Mouse (Mus musculus): ENCODE measurements around the gene Smarcc1. TPM values are rescaled to one million over a fixed set of nuclear protein-coding genes. Genes with fewer than 3 reads are reported as not detected.

Gene Smarcc1
- total and polyA plus RNA-seq, 3 experiments, result 30.4 to 97.0 (median 41.3) TPM

DNA sequence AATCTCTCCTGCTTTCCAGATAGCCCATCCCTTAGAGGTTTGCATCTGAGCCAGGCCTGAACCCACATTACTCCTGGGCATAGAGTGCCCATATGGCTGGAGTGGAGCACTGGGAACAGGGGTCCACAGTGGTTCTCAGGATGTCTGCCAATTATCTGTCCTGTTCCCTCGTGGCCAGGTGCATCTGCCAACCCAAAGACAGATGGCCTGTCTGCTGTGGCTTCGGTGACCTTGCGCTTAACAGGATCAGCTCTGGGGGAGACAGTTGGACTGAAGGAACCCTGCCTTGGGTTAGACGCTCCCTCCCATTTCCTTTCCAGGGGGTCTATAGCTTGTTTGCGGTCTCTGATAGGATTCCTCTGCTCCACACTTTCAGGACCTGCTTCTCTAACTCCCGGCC, 141.1 kb downstream of the Smarcc1 start:
- Histone ChIP-seq H3K27ac (ENCODE audit: insufficient read depth, low read depth) (no peak overlapping the region), H3K79me2 (replicated peaks; ENCODE audit: control insufficient read depth, extremely low read depth, insufficient read depth, poor library complexity, severe bottlenecking) (no peaks in the 10 kb centered on the region), H3K4me1 (ENCODE audit: control insufficient read depth in 1 of 2, insufficient read depth in 2 of 2) (no peaks in the 10 kb centered on the region), H3K9me3 (replicated peaks; ENCODE audit: low read length) (no peaks in the 10 kb centered on the region), H3K9ac (ENCODE audit: insufficient read depth, low read depth) (no peak overlapping the region), H3K27me3 (replicated peaks) (no peaks in the 10 kb centered on the region), H3K4me2 (ENCODE audit: insufficient read depth, low read depth, poor library complexity, severe bottlenecking) (no peak overlapping the region), H3K36me3 (replicated peaks in 1 of 2; ENCODE audit: control insufficient read depth in 1 of 2, insufficient read depth in 1 of 2, low read length in 1 of 2) (peaks cover 0 to 5% of the 10 kb centered on the region in 2 experiments), H3K4me3 (replicated peaks in 1 of 3; ENCODE audit: low read depth in 2 of 3, low read length in 2 of 3, poor library complexity in 1 of 3) (no peak overlapping the region)
- no peak for DNase-seq (ENCODE audit: extremely low read depth)
- in situ Hi-C loops (cut with MboI; ENCODE audit: low pct_ligation_motif_present, low pct_unique_long_range_greater_than_20kb, low sequenced_read_pairs), result no loop called here
- dilution Hi-C loops (cut with MboI; ENCODE audit: extremely low pct_ligation_motif_present, extremely low pct_unique_long_range_greater_than_20kb, low sequenced_read_pairs), result no loop called here
- TF ChIP-seq IRF4 (IDR thresholded peaks at IDR 0.05; ENCODE audit: low read depth, low read length), result no peak
- no peak for TF ChIP-seq CHD2 (IDR thresholded peaks at IDR 0.05; ENCODE audit: low read length)
- no peak for TF ChIP-seq MEF2A (IDR thresholded peaks at IDR 0.05; ENCODE audit: borderline replicate concordance, low read depth, low read length)
- no peak for TF ChIP-seq TCF12 (IDR thresholded peaks at IDR 0.05; ENCODE audit: low read depth, low read length)
- no peak for TF ChIP-seq RAD21 (IDR thresholded peaks at IDR 0.05; ENCODE audit: low read depth, low read length)
- TF ChIP-seq MXI1 (IDR thresholded peaks at IDR 0.05; ENCODE audit: low read depth, low read length), result no peak
- no peak for TF ChIP-seq CTCF (conservative IDR thresholded peaks at IDR 0.05 in 1 of 2, IDR thresholded peaks at IDR 0.05 in 1 of 2; ENCODE audit: low read depth in 2 of 2, low read length in 2 of 2)

DNA sequence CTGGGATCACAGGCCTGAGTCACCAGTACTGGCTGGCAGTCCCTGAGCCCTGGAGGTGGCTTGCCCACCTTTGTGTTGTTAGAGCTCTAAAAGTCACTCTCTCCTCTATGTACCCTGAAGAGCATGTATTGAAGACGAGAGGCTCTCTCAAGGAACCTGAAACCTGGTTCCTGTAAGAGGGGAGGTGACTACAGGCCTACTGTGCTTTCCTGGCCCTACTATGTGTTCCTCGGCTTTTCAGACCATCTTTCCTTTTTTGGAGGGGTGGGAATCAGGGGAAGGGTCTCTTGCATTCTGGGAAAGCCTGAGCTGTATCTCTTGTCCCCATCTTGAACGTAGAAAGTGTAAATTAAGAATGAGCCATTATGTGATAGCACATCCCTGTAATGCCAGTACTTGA, 141.6 kb downstream of the Smarcc1 start:
- Histone ChIP-seq H3K27me3 (replicated peaks) (no peaks in the 10 kb centered on the region), H3K4me1 (ENCODE audit: control insufficient read depth in 1 of 2, insufficient read depth in 2 of 2) (no peaks in the 10 kb centered on the region), H3K36me3 (replicated peaks in 1 of 2; ENCODE audit: control insufficient read depth in 1 of 2, insufficient read depth in 1 of 2, low read length in 1 of 2) (peaks cover 0 to 5% of the 10 kb centered on the region in 2 experiments), H3K4me2 (ENCODE audit: insufficient read depth, low read depth, poor library complexity, severe bottlenecking) (no peak overlapping the region), H3K27ac (ENCODE audit: insufficient read depth, low read depth) (no peak overlapping the region), H3K9ac (ENCODE audit: insufficient read depth, low read depth) (no peak overlapping the region), H3K79me2 (replicated peaks; ENCODE audit: control insufficient read depth, extremely low read depth, insufficient read depth, poor library complexity, severe bottlenecking) (no peaks in the 10 kb centered on the region), H3K4me3 (replicated peaks in 1 of 3; ENCODE audit: low read depth in 2 of 3, low read length in 2 of 3, poor library complexity in 1 of 3) (no peak overlapping the region), H3K9me3 (replicated peaks; ENCODE audit: low read length) (no peaks in the 10 kb centered on the region)
- no peak for TF ChIP-seq JUN (IDR thresholded peaks at IDR 0.05; ENCODE audit: insufficient read depth, low read depth, low read length)
- TF ChIP-seq ZMIZ1 (IDR thresholded peaks at IDR 0.05; ENCODE audit: low read depth, low read length), result no peak
- peak; percentile 58 for TF ChIP-seq ZKSCAN1 (IDR thresholded peaks at IDR 0.05; ENCODE audit: borderline replicate concordance, low read depth, low read length)
- no peak for TF ChIP-seq IRF4 (IDR thresholded peaks at IDR 0.05; ENCODE audit: low read depth, low read length)
- no peak for TF ChIP-seq NRF1 (IDR thresholded peaks at IDR 0.05; ENCODE audit: low read depth, low read length)
- TF ChIP-seq MAFK (IDR thresholded peaks at IDR 0.05; ENCODE audit: insufficient replicate concordance, low read length), result no peak
- TF ChIP-seq MYC (IDR thresholded peaks at IDR 0.05; ENCODE audit: low read depth, low read length), result no peak
- dilution Hi-C loops (cut with MboI; ENCODE audit: extremely low pct_ligation_motif_present, extremely low pct_unique_long_range_greater_than_20kb, low sequenced_read_pairs), result no loop called here
- in situ Hi-C loops (cut with MboI; ENCODE audit: low pct_ligation_motif_present, low pct_unique_long_range_greater_than_20kb, low sequenced_read_pairs), result no loop called here
- DNase-seq (ENCODE audit: extremely low read depth), result no peak

DNA sequence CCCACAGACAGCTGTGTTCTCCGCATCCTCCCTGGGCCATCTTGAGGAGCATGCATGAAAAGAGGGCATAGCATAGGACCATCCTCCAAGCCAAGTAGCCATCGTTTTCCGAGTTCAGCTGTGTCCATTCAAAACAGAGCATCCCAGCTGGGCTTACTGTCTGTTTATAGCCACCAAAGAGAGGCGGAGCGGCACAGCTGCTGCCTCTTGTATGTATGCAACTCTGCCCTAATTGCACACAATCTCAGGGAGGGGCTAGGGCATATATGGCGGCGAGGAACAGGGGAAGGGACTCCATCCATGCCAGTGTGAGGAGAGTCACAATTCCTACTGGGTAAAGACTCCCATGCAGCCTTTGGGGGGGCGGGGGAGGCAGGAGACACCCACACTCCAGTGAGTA, 145.7 kb downstream of the Smarcc1 start:
- no peak for TF ChIP-seq POLR2A (IDR thresholded peaks at IDR 0.05; ENCODE audit: low read depth, low read length)
- TF ChIP-seq ELF1 (IDR thresholded peaks at IDR 0.05; ENCODE audit: low read depth, low read length), result no peak
- TF ChIP-seq MAFK (IDR thresholded peaks at IDR 0.05; ENCODE audit: insufficient replicate concordance, low read length), result no peak
- TF ChIP-seq UBTF (IDR thresholded peaks at IDR 0.05; ENCODE audit: low read depth, low read length), result no peak
- no peak for TF ChIP-seq USF2 (conservative IDR thresholded peaks at IDR 0.05; ENCODE audit: low read depth, low read length)
- no peak for TF ChIP-seq MAX (IDR thresholded peaks at IDR 0.05; ENCODE audit: low read length)
- no peak for TF ChIP-seq HCFC1 (IDR thresholded peaks at IDR 0.05; ENCODE audit: low read depth, low read length)
- Histone ChIP-seq H3K79me2 (replicated peaks; ENCODE audit: control insufficient read depth, extremely low read depth, insufficient read depth, poor library complexity, severe bottlenecking) (no peaks in the 10 kb centered on the region), H3K4me3 (replicated peaks in 1 of 3; ENCODE audit: low read depth in 2 of 3, low read length in 2 of 3, poor library complexity in 1 of 3) (no peak overlapping the region), H3K4me1 (ENCODE audit: control insufficient read depth in 1 of 2, insufficient read depth in 2 of 2) (peaks cover 6 to 13% of the 10 kb centered on the region in 2 experiments), H3K36me3 (replicated peaks in 1 of 2; ENCODE audit: control insufficient read depth in 1 of 2, insufficient read depth in 1 of 2, low read length in 1 of 2) (peaks cover 0 to 3% of the 10 kb centered on the region in 2 experiments), H3K27ac (ENCODE audit: insufficient read depth, low read depth) (no peak overlapping the region), H3K9me3 (replicated peaks; ENCODE audit: low read length) (no peaks in the 10 kb centered on the region), H3K27me3 (replicated peaks) (no peaks in the 10 kb centered on the region), H3K9ac (ENCODE audit: insufficient read depth, low read depth) (no peak overlapping the region), H3K4me2 (ENCODE audit: insufficient read depth, low read depth, poor library complexity, severe bottlenecking) (no peak overlapping the region)
- in situ Hi-C loops (cut with MboI; ENCODE audit: low pct_ligation_motif_present, low pct_unique_long_range_greater_than_20kb, low sequenced_read_pairs), result no loop called here
- no peak for DNase-seq (ENCODE audit: extremely low read depth)
- dilution Hi-C loops (cut with MboI; ENCODE audit: extremely low pct_ligation_motif_present, extremely low pct_unique_long_range_greater_than_20kb, low sequenced_read_pairs), result no loop called here
